18 mouse cellular contexts compared by ENCODE assay signal in the genomic region with DNA sequence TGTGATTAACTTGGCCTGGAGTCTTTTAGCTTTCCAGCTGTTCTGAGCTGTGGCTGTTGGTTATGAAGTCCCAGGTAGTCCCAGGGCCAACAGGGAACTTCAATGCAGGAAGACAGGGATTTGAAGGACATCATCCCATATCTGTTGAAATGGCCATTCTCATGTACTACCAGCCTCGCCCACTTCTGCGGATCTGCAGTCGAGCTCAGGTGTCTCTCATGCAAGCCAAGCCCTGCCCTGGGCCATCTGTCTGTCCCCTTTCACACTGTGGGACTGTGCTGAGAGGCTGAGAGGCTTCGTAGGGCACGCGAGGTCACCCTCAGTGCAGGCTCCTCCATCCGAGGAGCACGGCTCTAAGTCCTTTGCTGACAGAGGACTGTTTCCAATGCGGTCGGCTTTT. TPM values are rescaled to one million over a fixed set of nuclear protein-coding genes. Genes with fewer than 3 reads are reported as not detected.
DNase-seq lines count a peak whose midpoint lies in the region.
"Had no signal": no experiment of that assay in that cellular context is flagged by ENCODE, and none has a peak within 500 bp of the region (broad histone marks: within the 10 kb centered on the region; RNA-seq: fewer than 3 reads in every experiment).

No protein-coding gene starts in this region.

- intact Hi-C loops in heart, postnatal 25 days (cut with DNase I), result no loop called here

- DNase-seq in heart, adult 11 months, result peak; percentile 86
- DNase-seq in heart, postnatal 25 days (ENCODE audit: low spot score), result no peak
- DNase-seq in cerebellum, adult 11-12 months, result peak; percentile 66
- DNase-seq in cerebellum, adult 9-11 months, result peak; percentile 67
- no peak for DNase-seq in urinary bladder, postnatal 14 days (ENCODE audit: low spot score)
- no peak for DNase-seq in kidney, postnatal 10 days
- no peak for DNase-seq in layer of hippocampus, postnatal 14 days (ENCODE audit: low spot score in 2 of 2)
- DNase-seq: adrenal gland, postnatal 14 days; gastrocnemius, adult 2 months; gastrocnemius, postnatal 36 days; heart, adult 2 months; heart, postnatal 14 days; kidney, adult 8-10 months; liver, embryonic 13.5 days; lung, adult 18-20 months; lung, postnatal 10 days; spleen, adult 18-20 months; thymus, postnatal 25 days had no signal

RNA-seq across cellular contexts. Expression of a gene that starts 11.9 kb away (rescaled TPM):
- 10 to 100 TPM; 45.6 to 50.7 TPM for total RNA-seq in heart, postnatal 25 days (2021)
- 10 to 100 TPM; 56.2 to 56.8 TPM for total RNA-seq in layer of hippocampus, postnatal 14 days (2021)

RNA-seq across cellular contexts. Expression of a gene that starts 27.3 kb away (rescaled TPM):
- 1 to 10 TPM; 7.5 to 9.1 TPM for total RNA-seq in heart, postnatal 25 days (2021)
- 10 to 100 TPM; 16.9 to 17.7 TPM for total RNA-seq in layer of hippocampus, postnatal 14 days (2021)

RNA-seq across cellular contexts. Expression of a gene that starts 37.0 kb away (rescaled TPM):
- 1 to 10 TPM; 4.7 to 5.7 TPM for total RNA-seq in heart, postnatal 25 days (2021)
- 10 to 100 TPM; 33.8 to 37.8 TPM for total RNA-seq in layer of hippocampus, postnatal 14 days (2021)

Comparison
In these comparisons a context has a peak if more than half of its experiments do, and no peak if none do; other contexts are left out.
1. DNase-seq: peak in heart, adult 11 months (single experiment), cerebellum, adult 11-12 months (single experiment) and cerebellum, adult 9-11 months (single experiment); none in heart, postnatal 25 days (single experiment), urinary bladder, postnatal 14 days (single experiment), kidney, postnatal 10 days (single experiment) and layer of hippocampus, postnatal 14 days (0 of 2).
2. RNA of a gene that starts 37.0 kb away (total RNA-seq): 33.8 to 37.8 TPM in layer of hippocampus, postnatal 14 days; 4.7 to 5.7 TPM in heart, postnatal 25 days; every median in the first group is over 4 times any median in the second.